Mouse (Mus musculus) forebrain, postnatal 0 days (tissue): ENCODE data around the gene Gm45521. TPM values are rescaled to one million over a fixed set of nuclear protein-coding genes. Genes with fewer than 3 reads are reported as not detected.

ENCODE experiments used
- ATAC-seq: fragments of 200-750 bp; cut with Nextera tagmentation; 2 replicates; pipeline ENCODE4 v1.8.0; 2017; ENCODE audit warnings: mild to moderate bottlenecking, moderate library complexity
- DNase-seq: peaks from one replicate; pipeline ENCODE4 v3.0.0-alpha.2; 2015
- H3K27ac ChIP-seq: fragments of 300-500 bp; sonication (generic); 2 replicates; pipeline ENCODE4 v1.5.1; 2014; ENCODE audit warnings: low read depth, mild to moderate bottlenecking, antibody characterized with exemption, low read length, moderate library complexity, mixed read lengths
- H3K27me3 ChIP-seq: fragments of 300-500 bp; sonication (generic); 2 replicates; pipeline ENCODE4 v1.6.1; 2014; ENCODE audit warnings: mild to moderate bottlenecking, low read length, mixed read lengths; ENCODE audit not compliant: insufficient read depth
- H3K36me3 ChIP-seq: fragments of 300-500 bp; sonication (generic); 2 replicates; pipeline ENCODE4 v1.6.1; 2014; ENCODE audit warnings: mild to moderate bottlenecking, moderate library complexity; ENCODE audit not compliant: insufficient read depth
- H3K4me1 ChIP-seq: fragments of 300-500 bp; sonication (generic); 2 replicates; pipeline ENCODE4 v1.6.1; 2014; ENCODE audit warnings: antibody characterized with exemption; ENCODE audit not compliant: insufficient read depth
- H3K4me2 ChIP-seq: fragments of 300-500 bp; sonication (generic); 2 replicates; pipeline ENCODE4 v1.6.1; 2014; ENCODE audit warnings: low read depth, mild to moderate bottlenecking, moderate library complexity
- H3K4me3 ChIP-seq: fragments of 300-500 bp; sonication (generic); 2 replicates; pipeline ENCODE4 v1.5.1; 2014; ENCODE audit warnings: low read depth, low read length, mixed read lengths
- H3K9ac ChIP-seq: fragments of 300-500 bp; sonication (generic); 2 replicates; pipeline ENCODE4 v1.6.1; 2014; ENCODE audit warnings: mild to moderate bottlenecking
- H3K9me3 ChIP-seq: fragments of 300-500 bp; sonication (generic); 2 replicates; pipeline ENCODE4 v1.6.1; 2016; ENCODE audit warnings: low read length
- CTCF ChIP-seq: sonication (generic); IDR thresholded peaks from 2 replicates; pipeline ENCODE4 v1.5.1; 2016; ENCODE audit warnings: antibody characterized with exemption, control low read depth, low read depth
- WGBS: fragments of 180-500 bp; shearing (Covaris S2); extraction: QIAGEN DNeasy Blood & Tissue Kit; methylation state at CpG from one replicate; pipeline ENCODE4 v1.1.7; 2014; 5-methylcytosine and 5-hydroxymethylcytosine counted together
- polyA plus RNA-seq: library from polyadenylated mRNA; unstranded; fragments of >200 nt; fragmentation: Nextera tagmentation; extraction: Ambion mirVana; gene quantifications from 2 replicates; pipeline ENCODE4 v1.2.1, GENCODE M21; 2015
- total RNA-seq: library from RNA; depleted of rRNA; stranded (reverse); fragments of >200 nt; gene quantifications from 2 replicates; pipeline ENCODE4 v1.2.3, GENCODE M21; 2014; rRNA removed

The Gm45521 gene
- total RNA-seq (0.31 TPM in 1 of 2 replicates, not detected in the other), polyA plus RNA-seq (not detected in 2 replicates)

DNA sequence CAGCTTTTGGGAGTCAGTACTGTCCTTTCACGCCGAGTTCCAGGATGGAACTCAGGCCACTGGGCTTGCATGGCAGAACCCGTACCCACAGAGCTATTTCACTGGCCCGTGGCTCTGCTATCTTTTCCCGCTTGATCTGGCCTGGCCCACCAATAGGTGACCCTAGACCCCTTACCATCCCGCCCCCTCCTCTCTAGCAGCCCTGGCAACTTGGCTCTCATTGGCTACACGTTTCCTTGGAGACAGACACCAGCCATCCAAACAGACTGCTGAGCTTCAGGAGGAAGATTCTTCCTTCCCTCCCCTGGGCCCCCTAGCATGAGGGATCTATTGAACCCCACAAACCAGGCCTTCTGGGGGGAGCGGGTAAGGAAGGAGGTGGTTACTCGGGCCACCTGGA is at the start of gene Gm45521:
TSS of gene Gm45521 (plus strand) at position 240 of the 400 bp plus-strand sequence.
- no peak for DNase-seq
- Histone ChIP-seq H3K36me3 (no peaks in the 10 kb centered on the region), H3K27ac (no peak within 1 kb of the TSS), H3K9me3 (no peaks in the 10 kb centered on the region), H3K4me1 (peaks cover 4% of the 10 kb centered on the region; the same call in 1 of the 2 replicates), H3K4me2 (no peak within 1 kb of the TSS), H3K9ac (no peak within 1 kb of the TSS), H3K27me3 (no peaks in the 10 kb centered on the region), H3K4me3 (no peak within 1 kb of the TSS)
- no peak for TF ChIP-seq CTCF
- ATAC-seq = peak; percentile 72
- 45% methylated on average over 9 of the region's 9 CpGs for WGBS

DNA sequence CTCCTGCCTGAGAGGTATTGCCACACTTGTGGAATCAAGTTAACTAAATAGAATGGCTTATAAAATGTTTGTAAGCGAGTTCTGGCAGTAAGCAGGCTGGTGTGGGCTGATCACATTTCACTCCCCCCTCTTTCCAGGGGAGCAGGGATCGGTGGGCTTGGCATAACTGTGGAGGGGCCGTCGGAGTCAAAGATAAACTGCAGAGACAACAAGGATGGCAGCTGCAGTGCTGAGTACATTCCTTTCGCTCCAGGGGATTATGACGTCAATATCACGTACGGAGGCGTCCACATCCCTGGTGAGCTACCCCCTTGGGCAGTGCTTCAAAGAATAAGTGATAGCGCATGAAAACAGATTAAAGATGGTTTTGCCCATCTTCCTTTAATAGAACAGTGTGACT is 47.6 kb upstream of the Gm45521 start:
- Histone ChIP-seq H3K36me3 (peaks cover 41% of the 10 kb centered on the region), H3K27ac (no peak overlapping the region), H3K27me3 (no peaks in the 10 kb centered on the region), H3K4me2 (no peak overlapping the region), H3K9ac (no peak overlapping the region), H3K4me1 (no peaks in the 10 kb centered on the region), H3K9me3 (no peaks in the 10 kb centered on the region), H3K4me3 (no peak overlapping the region)
- TF ChIP-seq CTCF = no peak
- DNase-seq (no peak), ATAC-seq (no peak)
- WGBS = 89% methylated on average over 10 of the region's 10 CpGs

DNA sequence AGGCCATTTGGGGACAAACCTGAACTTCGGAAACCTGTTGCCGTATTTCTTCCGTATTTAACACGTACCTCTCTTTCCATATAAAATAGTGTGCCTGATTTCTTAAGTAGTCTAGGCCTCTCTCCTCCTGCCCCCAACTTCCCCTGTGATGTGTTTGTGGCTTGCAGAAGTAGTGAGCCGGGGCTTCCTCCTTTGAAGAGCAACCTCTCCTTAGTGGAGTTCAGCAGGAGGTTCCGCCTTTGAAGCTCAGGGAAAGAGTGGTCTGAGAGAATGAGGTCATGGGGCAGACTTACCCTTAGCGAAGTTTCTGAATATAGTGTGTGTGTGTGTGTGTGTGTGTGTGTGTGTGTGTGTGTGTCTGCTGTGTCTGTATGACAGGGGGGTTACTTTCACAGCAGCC is 43.2 kb upstream of the Gm45521 start:
- no peaks in the 10 kb centered on the region for H3K9me3 ChIP-seq
- WGBS = 67% methylated on average over 7 of the region's 7 CpGs
- no peak for TF ChIP-seq CTCF
- H3K27me3 ChIP-seq = no peaks in the 10 kb centered on the region
- H3K36me3 ChIP-seq = peaks cover 45% of the 10 kb centered on the region
- no peak overlapping the region for H3K27ac ChIP-seq
- H3K4me1 ChIP-seq = no peaks in the 10 kb centered on the region
- no peak overlapping the region for H3K4me2 ChIP-seq
- no peak overlapping the region for H3K4me3 ChIP-seq
- ATAC-seq = no peak
- no peak overlapping the region for H3K9ac ChIP-seq
- no peak for DNase-seq

DNA sequence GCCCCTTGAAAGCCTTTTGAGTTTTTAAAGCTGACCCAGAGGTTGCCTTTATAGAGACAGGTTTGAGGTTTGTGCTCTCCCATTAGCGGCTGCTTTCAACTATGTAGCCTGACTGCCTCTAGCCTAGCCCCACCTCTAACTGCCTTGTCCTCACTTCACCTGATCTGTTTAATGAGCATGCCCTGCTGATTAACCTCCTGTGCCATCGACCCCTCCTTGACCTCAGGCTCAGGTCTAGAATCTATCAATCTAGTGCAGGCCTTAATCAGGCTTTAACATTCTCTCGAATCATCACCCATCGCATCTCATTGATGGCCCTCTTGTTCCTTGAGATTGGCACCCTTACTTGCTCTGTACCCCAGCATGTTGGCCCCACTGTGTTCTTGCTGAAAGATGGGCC is 42.6 kb upstream of the Gm45521 start:
- ATAC-seq (no peak), DNase-seq (no peak)
- H3K4me2 ChIP-seq = no peak overlapping the region
- no peaks in the 10 kb centered on the region for H3K27me3 ChIP-seq
- no peaks in the 10 kb centered on the region for H3K4me1 ChIP-seq
- no peak overlapping the region for H3K4me3 ChIP-seq
- H3K9me3 ChIP-seq = no peaks in the 10 kb centered on the region
- WGBS = 63% methylated on average over 4 of the region's 4 CpGs
- peaks cover 50% of the 10 kb centered on the region for H3K36me3 ChIP-seq
- no peak overlapping the region for H3K27ac ChIP-seq
- H3K9ac ChIP-seq = no peak overlapping the region
- TF ChIP-seq CTCF = no peak

DNA sequence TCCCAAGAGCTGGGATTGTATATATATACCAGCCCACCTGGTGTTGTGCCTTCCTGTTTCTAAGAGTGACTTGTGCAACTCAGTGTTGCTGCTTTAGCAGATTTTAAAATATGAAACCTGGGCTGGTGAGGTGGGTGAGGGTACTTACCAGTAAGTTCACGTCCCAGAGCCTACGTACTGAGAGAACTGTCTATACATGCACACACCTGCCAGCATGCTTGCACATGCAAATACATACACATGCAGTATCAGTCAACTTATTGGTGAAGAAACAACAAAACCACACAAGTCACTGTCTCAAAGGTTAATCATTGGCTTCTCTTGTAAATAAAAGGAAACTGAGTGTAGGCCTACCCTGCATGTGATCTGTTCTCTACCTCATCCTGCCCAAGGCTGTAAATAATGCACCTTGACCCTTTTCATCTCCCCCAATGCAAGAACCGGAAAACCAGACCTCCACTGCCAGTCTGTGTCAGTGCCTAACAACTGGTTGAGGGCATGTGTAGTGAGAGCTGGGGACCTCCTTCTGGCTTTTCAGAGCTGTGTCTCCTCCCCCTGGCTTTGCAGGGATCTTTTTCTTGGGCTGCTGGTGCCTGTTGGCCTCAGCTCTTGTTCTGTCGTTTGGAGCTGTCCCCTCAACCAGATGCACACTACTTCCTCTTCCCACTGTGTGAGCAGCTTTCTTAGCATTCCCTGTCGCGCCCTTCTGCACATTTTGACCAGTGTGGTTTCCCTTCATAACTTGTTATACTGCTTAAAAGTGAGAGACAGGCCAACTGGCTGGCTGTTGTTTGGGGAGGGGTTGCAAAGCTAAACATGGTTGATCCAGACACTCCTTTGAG is 38.7 kb upstream of the Gm45521 start:
- Histone ChIP-seq H3K4me1 (no peaks in the 10 kb centered on the region), H3K27me3 (no peaks in the 10 kb centered on the region), H3K4me3 (no peak overlapping the region), H3K9me3 (no peaks in the 10 kb centered on the region), H3K4me2 (no peak overlapping the region), H3K27ac (no peak overlapping the region), H3K36me3 (peaks cover 61% of the 10 kb centered on the region), H3K9ac (no peak overlapping the region)
- ATAC-seq (no peak; the same call in 1 of the 2 replicates), DNase-seq (no peak)
- WGBS = 82% methylated on average over 6 of the region's 6 CpGs
- TF ChIP-seq CTCF = no peak

DNA sequence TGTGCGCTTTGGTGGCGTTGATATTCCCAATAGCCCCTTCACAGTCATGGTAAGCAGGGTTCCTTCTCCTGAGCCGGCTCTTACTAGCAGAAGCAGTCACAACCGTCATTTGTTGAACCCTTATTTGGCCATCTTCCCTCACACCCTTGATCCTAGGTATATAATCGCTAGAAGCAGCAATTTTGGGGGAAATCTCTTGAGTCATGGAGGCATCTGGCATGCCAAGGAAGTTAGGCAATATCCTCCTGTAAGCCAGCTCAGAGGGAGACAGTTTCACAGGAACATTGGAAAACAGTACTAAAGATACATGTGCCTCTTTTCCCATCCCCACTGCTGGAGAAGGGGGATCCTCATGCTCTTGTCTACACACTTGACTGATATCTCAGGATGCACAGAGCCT is 37.8 kb upstream of the Gm45521 start:
- Histone ChIP-seq H3K4me3 (no peak overlapping the region), H3K9me3 (no peaks in the 10 kb centered on the region), H3K4me1 (no peaks in the 10 kb centered on the region), H3K4me2 (no peak overlapping the region), H3K36me3 (peaks cover 65% of the 10 kb centered on the region), H3K27ac (no peak overlapping the region), H3K27me3 (no peaks in the 10 kb centered on the region), H3K9ac (no peak overlapping the region)
- ATAC-seq (no peak), DNase-seq (no peak)
- 92% methylated on average over 5 of the region's 5 CpGs for WGBS
- TF ChIP-seq CTCF = no peak

DNA sequence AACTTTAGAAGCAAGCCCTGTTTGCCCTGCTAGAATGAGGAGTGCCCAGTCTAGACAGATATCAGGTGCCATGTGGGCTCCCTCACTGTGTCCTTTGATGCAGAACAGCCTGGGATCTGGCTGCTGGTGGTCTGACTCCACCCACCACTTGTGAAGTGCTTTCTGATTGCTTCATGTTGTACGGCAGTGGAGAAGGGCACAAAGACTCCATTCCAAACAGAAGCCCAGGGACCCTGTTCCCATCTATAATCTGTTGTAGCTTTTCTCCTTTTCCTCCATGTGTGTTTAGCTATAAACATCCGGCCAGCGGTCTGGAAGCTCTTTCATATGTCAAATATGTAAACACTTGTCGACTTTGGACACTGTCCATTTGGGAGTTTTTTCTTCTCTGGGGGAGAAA is 37.2 kb upstream of the Gm45521 start:
- no peak overlapping the region for H3K27ac ChIP-seq
- no peak overlapping the region for H3K4me2 ChIP-seq
- peaks cover 61% of the 10 kb centered on the region for H3K36me3 ChIP-seq
- TF ChIP-seq CTCF = no peak
- WGBS = 72% methylated on average over 4 of the region's 4 CpGs
- DNase-seq = no peak
- ATAC-seq = no peak
- H3K9me3 ChIP-seq = no peaks in the 10 kb centered on the region
- H3K4me1 ChIP-seq = no peaks in the 10 kb centered on the region
- H3K4me3 ChIP-seq = no peak overlapping the region
- H3K27me3 ChIP-seq = no peaks in the 10 kb centered on the region
- no peak overlapping the region for H3K9ac ChIP-seq
